Mouse (Mus musculus): Measurements from ENCODE around the gene Zfp385a. TPM values are rescaled to one million over a fixed set of nuclear protein-coding genes. Genes with fewer than 3 reads are reported as not detected.

Gene Zfp385a
- polyA plus RNA-seq (2016; fragmentation: Nextera tagmentation; extraction: Ambion mirVana): 24.3 and 25.5 TPM in 2 replicates

GRCm38 (mm10) chr15:103339961-103340337 lies at the start of gene Zfp385a:
Gene Zfp385a, minus strand, starts transcription at chr15:103340093.
- H3K4me1 ChIP-seq: peaks cover 70% of the 10 kb centered on the region
- H3K27ac ChIP-seq (replicated peaks): peak within 1 kb of the TSS; percentile 60
- H3K4me3 ChIP-seq: peak within 1 kb of the TSS; percentile 64
- DNase-seq (ENCODE audit: low spot score): no peak
- peaks cover 54% of the 10 kb centered on the region for H3K27me3 ChIP-seq (ENCODE audit: low read depth, poor library complexity, severe bottlenecking)
- H3K9me3 ChIP-seq (replicated peaks): no peaks in the 10 kb centered on the region
- peaks cover 12% of the 10 kb centered on the region for H3K36me3 ChIP-seq
- WGBS: under 1% methylated on average over 25 of the region's 26 CpGs

GRCm38 (mm10) chr15:103388556-103389145 lies 48.8 kb upstream of the Zfp385a start:
- Histone ChIP-seq H3K36me3 (no peaks in the 10 kb centered on the region), H3K9me3 (replicated peaks) (no peaks in the 10 kb centered on the region), H3K27me3 (ENCODE audit: low read depth, poor library complexity, severe bottlenecking) (no peaks in the 10 kb centered on the region), H3K4me3 (no peak overlapping the region), H3K27ac (replicated peaks) (no peak overlapping the region), H3K4me1 (no peaks in the 10 kb centered on the region)
- 52% methylated on average over 4 of the region's 4 CpGs for WGBS
- no peak for DNase-seq (ENCODE audit: low spot score)

- DNase-seq (ENCODE audit: low spot score): no peak
- Histone ChIP-seq H3K4me1 (peaks cover 6% of the 10 kb centered on the region; the same call in 1 of the 2 replicates), H3K27me3 (ENCODE audit: low read depth, poor library complexity, severe bottlenecking) (no peaks in the 10 kb centered on the region), H3K9me3 (replicated peaks) (no peaks in the 10 kb centered on the region), H3K4me3 (no peak overlapping the region), H3K27ac (replicated peaks) (no peak overlapping the region), H3K36me3 (no peaks in the 10 kb centered on the region)
- 70% methylated on average over 7 of the region's 7 CpGs for WGBS
These were observed 44.0 kb upstream of the Zfp385a start for GRCm38 (mm10) chr15:103383771-103384488.

- Histone ChIP-seq H3K9me3 (replicated peaks) (no peaks in the 10 kb centered on the region), H3K27me3 (ENCODE audit: low read depth, poor library complexity, severe bottlenecking) (no peaks in the 10 kb centered on the region), H3K4me1 (peaks cover 13% of the 10 kb centered on the region; the same call in 1 of the 2 replicates), H3K36me3 (no peaks in the 10 kb centered on the region), H3K27ac (replicated peaks) (no peak overlapping the region), H3K4me3 (no peak overlapping the region)
- DNase-seq (ENCODE audit: low spot score): no peak
- WGBS: 42% methylated on average over 5 of the region's 5 CpGs
These were observed 43.0 kb upstream of the Zfp385a start for GRCm38 (mm10) chr15:103382795-103383406.

GRCm38 (mm10) chr15:103382075-103382474 lies 42.2 kb upstream of the Zfp385a start:
- Histone ChIP-seq H3K27me3 (ENCODE audit: low read depth, poor library complexity, severe bottlenecking) (no peaks in the 10 kb centered on the region), H3K36me3 (no peaks in the 10 kb centered on the region), H3K27ac (replicated peaks) (no peak overlapping the region), H3K4me1 (peaks cover 15% of the 10 kb centered on the region; the same call in 1 of the 2 replicates), H3K4me3 (no peak overlapping the region), H3K9me3 (replicated peaks) (no peaks in the 10 kb centered on the region)
- DNase-seq (ENCODE audit: low spot score): no peak
- WGBS: 89% methylated on average over 2 of the region's 2 CpGs

- H3K36me3 ChIP-seq: no peaks in the 10 kb centered on the region
- no peak for DNase-seq (ENCODE audit: low spot score)
- H3K27me3 ChIP-seq (ENCODE audit: low read depth, poor library complexity, severe bottlenecking): no peaks in the 10 kb centered on the region
- no peaks in the 10 kb centered on the region for H3K9me3 ChIP-seq (replicated peaks)
- 74% methylated on average over 3 of the region's 3 CpGs for WGBS
- peaks cover 15% of the 10 kb centered on the region; the same call in 1 of the 2 replicates for H3K4me1 ChIP-seq
- H3K27ac ChIP-seq (replicated peaks): no peak overlapping the region
- no peak overlapping the region for H3K4me3 ChIP-seq
These were observed 38.9 kb upstream of the Zfp385a start for GRCm38 (mm10) chr15:103378665-103379356.

- DNase-seq (ENCODE audit: low spot score): no peak
- Histone ChIP-seq H3K27me3 (ENCODE audit: low read depth, poor library complexity, severe bottlenecking) (no peaks in the 10 kb centered on the region), H3K4me1 (peaks cover 12% of the 10 kb centered on the region; the same call in 1 of the 2 replicates), H3K27ac (replicated peaks) (no peak overlapping the region), H3K36me3 (no peaks in the 10 kb centered on the region), H3K4me3 (no peak overlapping the region), H3K9me3 (replicated peaks) (no peaks in the 10 kb centered on the region)
- WGBS: 78% methylated on average over 3 of the region's 3 CpGs
These were observed 38.1 kb upstream of the Zfp385a start for GRCm38 (mm10) chr15:103377752-103378664.

GRCm38 (mm10) chr15:103376837-103377269 lies 37.0 kb upstream of the Zfp385a start:
- DNase-seq (ENCODE audit: low spot score): no peak
- 77% methylated on average over 8 of the region's 8 CpGs for WGBS

GRCm38 (mm10) chr15:103375112-103375800 lies 35.4 kb upstream of the Zfp385a start:
- no peak overlapping the region for H3K4me3 ChIP-seq
- WGBS: 83% methylated on average over 4 of the region's 4 CpGs
- DNase-seq (ENCODE audit: low spot score): no peak
- no peak overlapping the region for H3K27ac ChIP-seq (replicated peaks)
- H3K4me1 ChIP-seq: peaks cover 8% of the 10 kb centered on the region; the same call in 1 of the 2 replicates
- H3K27me3 ChIP-seq (ENCODE audit: low read depth, poor library complexity, severe bottlenecking): no peaks in the 10 kb centered on the region
- no peaks in the 10 kb centered on the region for H3K9me3 ChIP-seq (replicated peaks)
- no peaks in the 10 kb centered on the region for H3K36me3 ChIP-seq

More at GRCm38 (mm10) chr15:103376837-103377269, 37.0 kb upstream of the Zfp385a start:
- Histone ChIP-seq H3K36me3 (no peaks in the 10 kb centered on the region), H3K9me3 (replicated peaks) (no peaks in the 10 kb centered on the region), H3K4me3 (no peak overlapping the region), H3K27ac (replicated peaks) (no peak overlapping the region), H3K27me3 (ENCODE audit: low read depth, poor library complexity, severe bottlenecking) (no peaks in the 10 kb centered on the region), H3K4me1 (peaks cover 8% of the 10 kb centered on the region; the same call in 1 of the 2 replicates)

- Histone ChIP-seq H3K4me1 (peaks cover 9% of the 10 kb centered on the region), H3K27me3 (ENCODE audit: low read depth, poor library complexity, severe bottlenecking) (no peaks in the 10 kb centered on the region), H3K27ac (replicated peaks) (no peak overlapping the region), H3K36me3 (no peaks in the 10 kb centered on the region), H3K9me3 (replicated peaks) (no peaks in the 10 kb centered on the region), H3K4me3 (no peak overlapping the region)
- no peak for DNase-seq (ENCODE audit: low spot score)
These were observed 32.6 kb upstream of the Zfp385a start for GRCm38 (mm10) chr15:103372461-103372860.

GRCm38 (mm10) chr15:103371741-103372140 lies 31.8 kb upstream of the Zfp385a start:
- H3K4me3 ChIP-seq: no peak overlapping the region
- H3K9me3 ChIP-seq (replicated peaks): no peaks in the 10 kb centered on the region
- H3K4me1 ChIP-seq: peaks cover 16% of the 10 kb centered on the region
- H3K36me3 ChIP-seq: no peaks in the 10 kb centered on the region
- no peak for DNase-seq (ENCODE audit: low spot score)
- WGBS: 84% methylated on average over 1 of the region's 1 CpGs
- H3K27me3 ChIP-seq (ENCODE audit: low read depth, poor library complexity, severe bottlenecking): no peaks in the 10 kb centered on the region
- no peak overlapping the region for H3K27ac ChIP-seq (replicated peaks)

Data from midbrain, embryonic 10.5 days (tissue).